Mouse (Mus musculus) neural tube, postnatal 0 days (tissue): ENCODE data around the gene Naa15. TPM values are rescaled to one million over a fixed set of nuclear protein-coding genes. Genes with fewer than 3 reads are reported as not detected.

Experiments used
- polyA plus RNA-seq: library from polyadenylated mRNA; unstranded; fragments of >200 nt; fragmentation: Nextera tagmentation; extraction: Ambion mirVana; gene quantifications from 2 replicates; pipeline ENCODE4 v1.2.1, GENCODE M21; 2015

Naa15 gene
- polyA plus RNA-seq, result 26.5 and 29.1 TPM in 2 replicates

DNA sequence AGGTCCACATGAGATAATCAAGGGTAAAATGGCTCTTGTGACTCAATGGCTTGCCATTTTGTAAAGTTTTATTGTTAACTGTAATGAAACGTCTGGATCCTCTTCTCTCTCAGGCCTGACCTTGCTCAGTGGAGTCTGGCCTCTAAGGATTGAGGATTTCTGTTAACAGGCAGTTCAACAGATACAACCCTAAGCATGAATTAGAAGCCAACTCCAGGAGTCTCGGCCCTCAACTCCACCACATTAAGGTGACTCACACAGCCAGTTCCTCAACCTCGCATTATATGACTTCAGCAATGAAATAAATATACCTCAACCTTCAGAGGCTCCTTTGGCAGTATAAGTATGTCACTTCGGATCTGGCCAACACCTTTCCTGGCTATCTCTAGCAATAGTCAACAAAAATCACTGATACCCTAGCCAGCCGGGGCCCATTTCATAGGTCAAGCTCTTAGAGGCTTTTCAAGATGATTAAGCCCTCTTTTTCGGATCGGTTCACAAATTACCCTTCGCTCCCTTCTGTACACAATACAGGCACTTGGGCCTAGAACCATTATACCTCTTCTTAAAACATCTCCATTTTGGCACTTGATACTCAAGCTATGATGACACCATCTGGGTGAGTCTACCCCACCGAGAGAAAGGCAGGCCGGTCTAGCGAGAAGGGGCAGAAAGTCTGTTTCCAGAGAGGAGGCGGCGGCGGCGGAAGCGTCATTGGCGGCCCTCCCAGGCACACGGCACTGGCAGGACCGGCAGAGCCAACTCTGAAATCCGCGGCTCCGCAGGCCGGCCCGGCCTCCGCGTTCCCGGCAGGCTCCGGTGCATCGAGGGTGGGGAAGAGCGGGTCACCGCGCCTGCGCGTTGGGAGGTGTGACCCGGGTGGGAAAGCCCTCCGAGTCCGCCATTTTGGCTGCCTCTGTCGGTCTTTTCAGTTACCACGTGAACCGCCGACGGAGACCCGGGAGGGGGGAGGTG lies at the start of gene Naa15:
Gene Naa15 (plus strand): TSS at position 51 of the 975 bp plus-strand sequence.

DNA sequence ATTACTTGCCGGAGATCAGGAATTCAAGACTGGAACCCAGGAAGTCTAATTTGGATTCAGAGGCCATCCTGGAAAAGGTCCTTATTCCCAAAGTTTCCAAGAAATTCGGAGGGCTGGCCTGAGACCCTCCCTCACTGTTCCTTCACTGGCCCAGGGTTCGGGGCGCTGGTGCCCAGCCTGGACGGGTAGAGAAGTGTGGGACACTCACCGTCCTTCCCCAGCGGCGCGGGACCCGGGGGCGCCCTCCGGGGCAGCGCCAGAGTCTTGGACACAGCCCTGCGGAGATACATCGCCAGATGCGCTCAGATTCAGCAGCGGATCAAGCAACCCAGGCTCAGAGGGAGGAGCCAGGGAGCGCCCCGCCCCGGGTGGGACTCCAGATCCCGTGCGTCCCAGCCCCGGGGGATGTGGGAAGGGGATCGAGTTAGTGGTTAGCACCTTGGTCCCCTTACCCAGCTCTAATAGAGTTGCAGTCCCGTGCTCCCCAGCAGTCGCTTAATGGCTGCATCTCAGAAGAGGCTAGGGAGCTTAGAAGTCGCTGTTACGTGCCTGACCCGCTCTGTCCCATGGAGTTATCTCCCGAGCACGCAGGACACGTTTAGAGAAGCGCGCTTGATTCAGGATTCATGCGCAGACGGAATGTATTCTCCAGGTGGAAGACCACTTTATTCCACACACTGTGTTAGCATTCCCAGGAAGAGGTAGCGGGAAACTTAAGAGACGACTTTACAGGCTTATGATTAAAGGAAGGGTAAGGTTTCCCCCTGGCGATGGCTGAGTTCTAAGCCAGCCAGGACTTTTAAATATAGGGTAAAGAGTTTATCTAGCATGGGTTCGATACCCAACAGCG lies 18.5 kb upstream of the Naa15 start, which contains the start of gene Mgarp:
Gene Mgarp (minus strand): TSS at position 520 of the 850 bp plus-strand sequence.

DNA sequence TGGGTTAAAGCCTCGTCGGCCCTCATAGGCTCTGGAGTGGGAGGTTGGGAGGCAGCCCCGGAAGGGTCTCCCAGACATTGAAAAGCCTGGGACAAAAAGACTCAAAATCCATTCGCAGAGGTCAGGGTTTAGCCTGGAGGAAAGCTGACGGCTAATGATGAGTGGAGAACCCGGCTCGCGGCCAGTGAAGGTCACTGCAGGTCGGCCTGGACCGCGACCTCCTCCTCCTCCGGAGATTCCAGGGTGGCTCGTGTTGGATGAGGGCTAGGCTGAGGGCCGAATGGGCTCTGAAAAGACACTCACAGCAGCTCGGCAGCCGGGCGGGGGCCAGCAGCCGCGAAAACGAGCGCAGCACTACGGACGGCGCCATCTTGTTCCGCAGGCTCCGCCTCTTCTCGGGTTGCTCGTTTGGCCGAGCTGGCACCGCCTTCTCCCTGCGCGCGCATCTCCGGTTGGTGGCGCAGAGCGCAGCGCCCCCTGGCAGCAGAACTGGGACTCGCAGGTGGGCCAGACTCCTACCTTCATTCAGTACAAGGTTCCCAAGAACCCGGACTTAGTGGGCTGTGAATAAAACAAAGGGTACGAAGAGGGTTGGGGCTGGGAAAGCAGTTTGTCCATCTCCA lies 6.3 kb upstream of the Naa15 start, which contains the start of gene Ndufc1:
Gene Ndufc1 (minus strand): TSS at position 428 of the 623 bp plus-strand sequence.

DNA sequence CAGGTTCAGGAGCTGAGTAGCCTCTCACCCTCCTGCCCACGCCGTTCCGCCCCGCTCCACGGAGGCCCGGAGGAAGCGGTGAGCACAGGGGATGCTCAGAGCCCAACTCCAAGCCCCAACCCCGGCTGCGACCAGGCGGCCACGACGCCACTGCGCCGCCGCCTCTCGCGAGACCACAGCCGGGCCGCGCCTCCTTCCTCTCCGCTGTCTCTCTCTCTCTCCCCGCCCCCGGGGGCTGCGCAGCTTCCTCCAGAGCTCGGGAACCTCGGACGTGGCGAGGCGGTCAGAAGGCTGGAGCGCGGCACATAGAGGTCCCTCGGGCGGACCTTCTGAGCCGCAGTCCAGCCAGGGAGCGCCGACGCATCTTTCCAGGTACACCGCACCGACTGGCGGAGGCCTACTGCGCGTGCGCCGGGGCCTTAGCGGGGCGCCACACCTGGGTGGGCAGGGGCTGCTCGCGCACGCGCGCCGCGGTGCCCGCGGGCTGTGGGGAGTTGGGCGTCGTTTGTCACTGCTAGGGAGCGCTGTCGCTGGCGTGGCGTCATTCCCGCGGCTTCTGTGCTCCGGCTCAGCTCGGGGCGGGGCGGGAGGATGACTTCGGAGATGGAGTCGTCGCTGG lies 68.9 kb downstream of the Naa15 start, which contains the start of gene Rab33b:
Gene Rab33b (plus strand): TSS at position 180 of the 619 bp plus-strand sequence.

Other genes with a start within 250 kb of the Naa15 start
- gene Noct, start 190.7 kb upstream of the Naa15 start, polyA plus RNA-seq, result 39.9 and 40.8 TPM in 2 replicates
- 26.8 and 30.0 TPM in 2 replicates for gene Elf2, start 74.5 kb upstream of the Naa15 start, polyA plus RNA-seq
- gene Mgarp, start 18.4 kb upstream of the Naa15 start, polyA plus RNA-seq, result 0.28 TPM in 1 of 2 replicates, not detected in the other
- 971 and 1,167 TPM in 2 replicates for gene Ndufc1, start 6.2 kb upstream of the Naa15 start, polyA plus RNA-seq
- gene Rab33b, start 68.8 kb downstream of the Naa15 start, polyA plus RNA-seq, result 27.4 and 28.9 TPM in 2 replicates
- gene Setd7, start 145.7 kb downstream of the Naa15 start, polyA plus RNA-seq, result 2.1 and 2.8 TPM in 2 replicates
- gene Mgst2, start 245.2 kb downstream of the Naa15 start, polyA plus RNA-seq, result 0.56 and 1.1 TPM in 2 replicates